Mouse (Mus musculus): ENCODE measurements around the gene Lpp. TPM values are rescaled to one million over a fixed set of nuclear protein-coding genes. Genes with fewer than 3 reads are reported as not detected.
A peak's percentile ranks its signal among the peaks of the same experiment; 100 is the strongest.

The Lpp gene
- polyA plus RNA-seq (2015; fragmentation: Nextera tagmentation; extraction: Ambion mirVana): 12.3 and 17.1 TPM in 2 replicates

DNA sequence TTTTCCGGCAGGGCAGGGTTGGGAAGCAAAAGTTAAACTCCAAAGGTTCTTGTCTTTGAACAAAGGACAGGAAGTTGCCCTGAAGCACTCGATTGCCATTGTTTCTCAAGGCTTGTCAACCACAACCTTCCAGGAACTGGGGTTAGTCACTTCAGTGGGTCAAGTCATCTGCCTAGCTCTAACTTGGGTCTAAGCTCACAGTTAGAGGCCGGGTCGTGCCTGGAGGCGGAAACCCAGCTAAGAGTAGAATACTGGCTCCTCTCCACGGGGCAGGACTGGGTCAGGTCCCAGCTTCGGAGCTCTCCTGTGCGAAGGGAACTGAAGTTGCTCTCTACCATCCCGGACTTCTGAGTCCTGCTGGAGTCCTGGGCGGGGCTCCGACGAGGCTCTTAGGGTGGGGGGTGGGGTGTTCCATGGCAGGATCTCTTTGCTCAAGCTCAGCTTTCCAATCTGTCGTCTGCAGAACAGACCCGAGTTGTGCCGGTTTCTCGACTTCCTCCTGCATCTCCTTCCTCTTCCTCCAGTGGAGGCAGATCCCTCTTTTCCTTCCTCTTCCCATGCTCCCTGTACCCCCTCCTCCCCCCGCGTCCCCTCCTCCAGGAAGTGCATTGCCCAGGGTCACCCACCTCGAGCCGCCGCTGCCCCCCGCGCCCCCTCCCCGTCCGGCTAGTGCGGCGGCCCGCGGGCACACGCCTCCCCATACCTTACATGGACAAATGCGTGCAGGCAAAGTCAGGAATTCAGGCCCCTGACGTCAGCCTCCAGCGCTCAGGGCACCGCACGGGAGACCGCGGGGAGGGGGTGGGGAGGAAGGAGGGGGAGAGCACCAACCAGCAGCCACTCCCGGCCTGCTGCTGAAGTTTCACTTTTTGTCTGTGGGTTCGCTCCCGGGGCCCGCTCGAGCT is at the start of gene Lpp:
Gene Lpp, plus strand, starts transcription at position 857 of the 905 bp plus-strand sequence.
- DNase-seq (ENCODE audit: low spot score): peak; percentile 68

DNA sequence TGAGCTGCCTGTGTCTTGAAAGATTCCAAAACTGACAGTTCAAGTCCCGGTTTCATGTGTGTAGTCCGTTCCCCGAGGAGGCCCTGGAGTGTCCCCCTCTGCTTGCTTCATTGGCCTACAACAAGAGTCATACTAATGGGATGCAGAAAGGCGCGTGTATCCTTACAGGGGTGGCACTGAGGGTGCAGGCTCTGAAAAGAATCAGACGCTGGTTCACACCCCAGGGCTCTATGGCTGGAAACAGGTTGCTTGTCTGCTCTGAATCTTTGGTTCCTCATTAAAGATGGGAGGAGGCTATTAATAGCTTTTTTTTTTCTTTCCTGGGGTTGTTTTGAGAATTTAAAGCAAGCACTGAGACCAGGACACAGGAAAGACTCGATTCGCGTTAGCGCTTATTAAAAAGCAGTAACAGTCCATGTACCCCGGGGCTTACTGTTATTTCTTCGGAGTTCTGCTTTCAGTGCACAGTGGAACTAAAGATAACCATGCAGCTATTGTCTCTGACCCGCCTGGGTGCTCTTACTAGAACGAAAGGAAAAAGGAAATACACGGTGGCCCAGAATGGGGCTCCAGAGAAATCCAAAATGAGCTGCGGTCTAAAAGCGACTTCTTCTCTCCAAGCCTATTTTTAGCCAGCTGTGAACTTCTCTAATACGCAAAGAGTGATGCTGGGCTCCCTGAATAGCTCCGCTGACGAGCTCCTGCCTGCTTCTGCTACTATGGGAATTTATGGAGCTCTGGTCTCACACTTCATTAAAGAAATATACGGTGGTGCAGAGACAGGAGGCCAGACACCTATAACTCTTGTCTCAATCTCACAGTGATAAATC is 45.5 kb upstream of the Lpp start:
- peak; percentile 33 for DNase-seq (ENCODE audit: low spot score)

DNA sequence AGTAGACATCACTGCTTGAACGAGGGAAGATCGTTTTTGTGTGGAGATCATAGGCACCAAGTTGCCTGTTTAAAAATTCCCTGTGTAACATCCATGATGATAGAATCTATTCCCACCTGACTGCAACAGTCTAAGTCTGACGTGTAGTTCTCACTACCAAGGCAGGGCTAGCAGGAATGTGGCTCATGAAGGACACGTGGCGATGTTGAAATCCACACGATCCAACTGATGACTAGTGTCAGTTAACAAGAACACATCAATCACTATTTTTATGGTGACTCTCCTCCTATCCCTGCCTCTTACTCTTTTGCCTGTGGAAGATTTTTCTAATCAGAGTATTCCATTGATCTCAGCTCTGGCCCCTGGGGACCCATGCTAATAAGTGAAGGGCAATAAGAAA is 43.0 kb upstream of the Lpp start:
- DNase-seq (ENCODE audit: low spot score): no peak

DNA sequence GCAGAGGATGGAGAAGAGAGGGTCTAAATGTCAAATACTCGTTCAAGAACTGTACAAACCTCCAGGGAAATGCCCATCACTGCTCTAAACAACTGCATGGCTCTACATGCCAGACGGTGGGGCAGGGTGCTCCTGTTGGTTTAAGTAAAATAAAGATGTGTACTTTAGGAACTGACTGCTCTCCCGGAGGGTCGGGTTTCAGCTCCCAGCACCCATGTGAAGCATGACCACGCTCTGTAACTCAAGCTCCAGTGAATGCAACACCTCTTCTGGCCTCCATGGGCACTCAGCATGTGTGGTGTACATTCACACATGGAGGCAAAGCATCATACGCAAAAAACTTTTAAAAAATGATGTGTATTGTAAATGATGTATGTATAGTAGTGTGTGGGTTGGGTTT is 42.6 kb upstream of the Lpp start:
- no peak for DNase-seq (ENCODE audit: low spot score)

DNA sequence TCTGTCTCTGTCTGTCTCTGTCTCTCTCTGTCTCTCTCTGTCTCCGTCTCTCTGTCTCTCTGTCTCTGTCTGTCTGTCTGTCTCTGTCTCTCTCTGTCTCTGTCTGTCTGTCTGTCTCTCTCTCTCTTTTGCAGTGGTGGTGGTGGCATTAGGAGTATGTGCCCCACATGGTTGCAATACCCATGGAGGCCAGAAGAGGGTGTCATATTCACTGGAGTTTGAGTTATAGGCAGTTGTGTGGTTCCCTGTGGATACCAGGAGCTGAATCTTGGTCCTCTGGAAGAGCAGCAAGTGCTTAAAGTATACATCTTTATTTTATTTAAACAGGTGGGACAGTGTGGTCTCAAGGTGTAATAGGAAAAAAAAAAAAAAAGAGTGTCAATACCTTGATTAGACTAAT is 41.5 kb upstream of the Lpp start:
- no peak for DNase-seq (ENCODE audit: low spot score)

DNA sequence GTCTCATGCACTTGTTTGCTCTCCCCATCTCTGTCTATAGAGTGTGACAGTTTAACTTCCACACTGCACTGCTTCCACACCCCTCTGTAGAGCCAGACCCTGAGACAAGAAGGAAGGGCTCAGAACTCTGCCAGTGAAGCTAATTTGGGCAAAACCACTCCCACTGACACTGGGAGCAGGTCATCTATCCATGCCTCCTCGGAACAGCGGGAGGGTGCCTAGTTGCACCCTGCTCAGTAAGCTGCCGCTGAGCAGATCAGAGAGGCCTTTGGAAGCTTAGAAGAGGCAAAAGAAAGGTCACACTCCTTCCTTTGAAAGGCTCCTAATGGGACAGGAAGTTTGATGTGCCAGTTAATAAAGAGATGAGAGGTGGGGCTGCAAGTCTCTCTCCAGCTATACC is 39.5 kb upstream of the Lpp start:
- no peak for DNase-seq (ENCODE audit: low spot score)

DNA sequence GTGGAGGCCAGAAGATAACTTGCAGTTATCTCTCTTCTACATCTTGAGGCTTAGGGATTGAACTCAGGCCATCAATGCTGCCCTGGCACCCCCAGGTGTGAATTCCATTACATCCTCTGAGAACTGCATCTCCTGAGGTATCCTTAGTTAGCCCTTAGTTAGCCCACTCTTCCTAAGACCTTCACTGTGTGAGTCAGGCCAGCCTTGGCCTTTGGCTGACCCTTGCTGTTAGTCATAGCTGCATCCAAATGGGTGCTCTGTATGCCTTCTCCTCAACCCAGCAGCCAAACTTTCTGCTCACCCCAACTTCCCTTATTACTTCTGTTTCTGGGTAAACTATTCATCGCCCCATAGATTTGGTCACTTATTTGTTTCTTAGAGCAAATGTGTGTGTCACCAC is 31.6 kb upstream of the Lpp start:
- no peak for DNase-seq (ENCODE audit: low spot score)

DNA sequence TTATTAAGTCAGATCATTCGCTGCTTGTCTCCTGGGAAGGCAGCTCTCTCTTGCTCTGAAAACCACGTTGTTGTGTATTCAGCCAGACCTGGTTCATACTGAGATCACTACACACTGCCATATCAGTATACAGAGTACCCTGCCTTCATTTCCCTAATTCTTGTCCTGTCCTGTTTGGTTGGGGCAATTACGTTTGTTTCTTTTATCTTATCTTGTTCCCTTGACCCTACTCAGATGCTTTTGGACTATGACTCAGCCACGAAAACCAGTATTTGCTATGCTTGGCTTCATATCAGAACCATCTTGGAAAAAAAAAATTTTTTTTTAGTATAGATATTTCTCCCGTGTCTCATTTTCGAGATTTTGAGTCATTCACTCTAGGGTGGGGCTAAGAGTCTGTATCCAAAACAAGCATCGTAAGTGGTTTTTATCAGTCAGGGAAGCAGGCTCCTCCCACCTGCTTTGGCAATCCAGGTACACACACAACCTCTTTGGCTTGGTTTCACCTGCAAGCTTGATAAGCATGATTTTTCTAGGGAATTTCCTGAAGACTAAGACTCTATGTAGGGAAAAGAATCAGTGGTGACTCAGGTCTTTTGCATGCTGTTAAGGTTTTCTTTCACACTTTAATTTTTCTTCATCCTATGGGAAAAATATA is 29.1 kb upstream of the Lpp start:
- DNase-seq (ENCODE audit: low spot score): no peak

DNA sequence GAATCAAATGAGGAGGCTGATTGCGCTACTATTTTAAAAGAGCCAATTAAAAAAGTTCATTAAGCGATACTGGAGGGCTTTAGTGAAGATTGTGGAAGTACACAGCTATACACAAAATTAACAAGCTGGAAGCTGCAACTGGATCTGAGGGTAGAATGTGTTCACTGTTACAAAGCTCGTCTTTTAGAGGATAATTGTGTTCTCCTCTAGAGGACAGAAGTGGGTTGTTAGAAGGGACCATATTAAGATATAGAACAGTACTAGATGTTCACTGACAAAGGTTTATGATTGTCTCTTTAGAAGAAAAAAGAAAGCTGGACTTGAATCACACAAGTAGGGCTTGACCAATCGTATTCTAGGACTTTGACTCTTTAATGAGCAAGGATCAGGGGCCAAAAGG is 27.4 kb upstream of the Lpp start:
- no peak for DNase-seq (ENCODE audit: low spot score)

DNA sequence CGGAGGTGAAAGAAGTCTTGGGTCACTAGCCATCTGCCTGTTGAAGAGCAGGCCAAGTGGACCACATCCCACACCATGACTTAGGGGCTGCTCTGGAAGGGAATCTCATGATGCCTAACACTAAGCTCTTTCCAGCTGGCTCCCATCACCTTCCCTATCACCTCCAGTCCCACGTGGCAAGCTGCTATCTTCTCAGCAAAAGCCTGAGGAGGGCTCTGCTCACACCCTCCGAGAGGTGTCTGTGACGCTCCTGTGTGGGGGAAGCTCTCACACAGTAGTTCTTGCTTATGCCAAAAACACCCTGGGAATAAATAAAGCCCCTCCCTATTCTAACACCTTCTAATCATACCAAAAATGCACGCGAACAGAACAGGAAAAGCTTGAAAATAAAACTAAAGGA is 26.2 kb upstream of the Lpp start:
- no peak for DNase-seq (ENCODE audit: low spot score)

DNA sequence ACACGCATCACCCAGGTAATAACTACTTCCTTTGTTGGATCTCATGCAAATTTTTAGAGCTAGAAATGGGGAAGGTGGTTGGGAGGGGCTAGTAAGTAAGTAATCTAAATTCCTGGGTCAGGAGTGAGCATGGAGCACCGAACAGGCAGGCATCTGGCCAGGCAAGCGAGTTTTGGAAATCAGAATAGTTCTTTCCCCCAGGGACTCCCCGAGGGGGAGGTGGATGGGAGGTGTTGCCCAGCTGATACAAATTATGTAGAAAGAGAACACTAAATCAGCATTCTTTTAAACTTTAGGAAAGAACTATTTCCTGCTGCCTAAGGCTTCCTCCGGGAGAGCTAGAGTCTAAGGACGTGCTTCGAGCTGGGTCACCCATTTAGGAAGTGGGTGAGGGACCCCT is 25.8 kb upstream of the Lpp start:
- DNase-seq (ENCODE audit: low spot score): no peak

DNA sequence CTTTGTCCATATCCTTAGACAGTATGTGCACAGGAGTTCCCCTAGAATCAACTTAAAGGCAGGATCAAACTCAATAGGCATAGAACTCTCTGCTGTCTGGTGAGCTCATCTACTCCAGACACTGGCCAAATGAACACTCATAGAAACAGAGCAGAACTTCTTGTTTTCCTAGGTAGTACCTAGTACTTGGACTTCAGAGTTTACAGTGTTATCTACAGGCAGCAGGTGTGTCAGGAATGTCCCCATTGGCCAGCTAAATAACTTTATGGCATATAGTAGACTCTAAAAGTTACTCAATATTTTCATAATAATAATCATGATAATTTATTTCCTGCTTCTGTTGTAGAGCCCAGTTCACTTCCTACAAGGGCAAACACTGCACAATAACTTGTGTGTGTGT is 16.8 kb upstream of the Lpp start:
- DNase-seq (ENCODE audit: low spot score): no peak

DNA sequence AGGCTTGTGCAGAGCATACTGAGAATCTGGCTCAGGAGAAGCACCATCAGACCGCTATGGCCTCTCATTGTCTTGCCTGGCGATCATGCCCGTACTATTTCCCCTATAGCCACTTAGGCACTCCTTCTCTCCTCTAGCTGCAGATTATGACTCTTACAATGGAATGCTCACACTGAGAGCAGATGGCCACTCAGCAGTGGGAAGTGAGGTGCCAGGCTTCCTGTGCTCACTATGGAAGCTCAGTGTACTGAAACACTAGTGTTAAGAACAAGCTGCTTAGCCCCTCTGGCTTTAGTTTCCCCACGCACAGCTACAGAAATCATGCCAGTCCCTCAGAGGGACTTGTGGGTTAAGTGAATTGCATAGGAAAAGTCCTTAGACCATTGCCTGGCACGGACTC is 2.7 kb upstream of the Lpp start:
- DNase-seq (ENCODE audit: low spot score): no peak

DNA sequence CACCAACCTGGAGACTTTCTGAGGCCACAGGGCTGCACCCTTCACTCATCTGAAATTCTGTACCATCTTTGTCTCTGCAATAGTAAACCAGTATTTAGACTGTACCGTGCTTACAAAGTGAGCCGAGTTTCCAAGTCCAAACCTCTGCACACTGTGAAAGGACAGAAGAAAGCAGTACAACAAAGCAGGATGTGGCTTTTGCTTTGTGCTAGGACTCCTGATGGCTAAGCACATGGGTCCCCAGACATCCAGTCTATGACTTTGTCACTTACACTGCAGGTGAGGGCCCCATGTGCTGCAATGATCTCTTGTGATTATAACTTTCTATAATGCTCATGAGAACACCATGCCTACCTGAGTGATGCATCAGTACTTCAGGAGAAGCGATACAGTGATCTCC is 2.2 kb upstream of the Lpp start:
- peak; percentile 62 for DNase-seq (ENCODE audit: low spot score)

DNA sequence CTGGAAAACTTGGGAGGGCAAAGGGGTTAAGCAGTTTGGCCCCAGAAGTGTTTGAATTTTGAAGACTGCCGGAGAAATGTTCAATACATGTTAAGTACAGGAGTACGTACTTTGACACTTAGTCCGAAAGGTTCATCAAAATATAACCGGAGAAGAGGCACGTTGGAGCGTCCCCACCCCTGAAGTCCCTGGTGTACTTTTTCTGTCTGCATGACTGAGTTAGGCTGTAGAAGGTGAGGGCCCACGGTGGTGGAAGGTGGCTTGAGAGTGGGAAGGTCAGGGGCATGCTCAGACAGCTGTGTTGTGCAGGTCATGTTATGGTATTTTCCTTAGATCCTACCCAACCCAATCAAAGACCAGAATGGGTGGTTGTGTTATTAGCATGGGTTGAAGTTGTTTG is 1.4 kb upstream of the Lpp start:
- DNase-seq (ENCODE audit: low spot score): no peak

DNA sequence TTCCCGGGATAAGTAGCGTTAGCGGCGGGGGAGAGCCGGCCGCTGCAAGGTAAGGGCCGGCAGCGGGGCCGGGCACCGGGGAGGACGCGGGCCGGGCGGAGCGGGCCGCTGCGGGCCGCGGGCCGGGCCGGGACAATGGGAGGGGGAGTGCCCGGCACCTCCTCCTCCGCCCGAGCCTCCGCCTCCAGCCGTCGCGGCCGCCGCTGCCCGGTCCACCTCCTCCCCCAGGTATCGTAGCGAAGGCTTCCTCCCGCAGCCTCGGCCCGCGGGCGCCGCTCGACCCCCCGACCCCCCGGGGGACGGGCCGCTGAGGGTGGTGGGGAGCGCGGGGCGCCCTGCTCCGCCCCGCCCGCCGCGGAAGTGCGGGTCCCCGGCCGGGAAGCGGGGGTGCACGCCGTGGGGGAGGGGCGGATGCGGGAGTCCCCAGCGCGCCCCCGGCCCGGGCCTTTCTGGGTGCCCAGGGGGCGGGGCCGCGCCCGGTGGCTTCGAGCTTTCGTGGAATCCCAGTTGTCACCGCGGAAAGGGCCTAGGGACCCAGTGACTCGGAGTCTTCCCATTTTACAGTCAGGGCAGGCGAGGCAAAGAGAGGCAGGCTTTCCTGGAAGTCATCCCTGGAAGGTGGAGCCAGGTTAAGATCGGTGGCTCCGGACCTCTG is 376 bp downstream of the Lpp start:
- peak; percentile 76 for DNase-seq (ENCODE audit: low spot score)

DNA sequence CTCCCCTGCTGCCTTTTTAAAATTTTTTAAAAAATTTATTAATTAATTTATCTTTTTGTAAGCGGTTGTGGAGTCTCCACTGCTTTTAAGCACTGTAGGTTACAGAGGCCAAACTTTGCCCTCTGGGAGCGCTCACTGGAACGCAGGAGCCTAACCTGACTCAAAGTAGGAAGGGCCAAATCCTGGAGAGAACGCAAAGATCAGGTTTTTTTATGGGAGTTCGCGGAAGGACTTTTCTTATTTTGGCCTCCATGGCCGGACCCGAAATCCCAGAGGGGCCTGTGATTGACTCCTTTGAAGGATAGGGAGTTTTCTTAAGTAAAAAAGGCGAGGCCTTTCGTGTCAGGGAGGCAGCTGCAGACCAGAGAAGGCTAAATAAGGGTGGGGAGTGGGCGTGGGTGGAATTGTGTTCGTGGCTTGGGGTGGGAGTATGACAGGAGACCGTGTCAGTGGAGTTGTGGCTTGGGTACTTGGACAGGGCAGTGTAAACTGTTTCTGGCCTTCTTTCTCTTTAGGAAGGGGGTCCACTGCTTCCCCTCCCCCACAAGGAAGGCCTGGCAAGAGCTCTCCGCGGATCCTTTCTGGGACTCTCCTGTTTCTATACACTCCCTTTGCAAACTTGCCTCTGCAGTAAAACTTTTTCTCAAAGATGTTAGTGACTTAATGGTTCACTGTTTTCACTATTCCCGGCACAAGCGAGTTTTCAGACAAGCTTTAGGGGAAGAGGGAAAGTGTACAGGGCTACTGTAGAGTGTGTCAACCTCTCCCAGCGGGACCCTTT is 1.1 kb downstream of the Lpp start:
- DNase-seq (ENCODE audit: low spot score): no peak

DNA sequence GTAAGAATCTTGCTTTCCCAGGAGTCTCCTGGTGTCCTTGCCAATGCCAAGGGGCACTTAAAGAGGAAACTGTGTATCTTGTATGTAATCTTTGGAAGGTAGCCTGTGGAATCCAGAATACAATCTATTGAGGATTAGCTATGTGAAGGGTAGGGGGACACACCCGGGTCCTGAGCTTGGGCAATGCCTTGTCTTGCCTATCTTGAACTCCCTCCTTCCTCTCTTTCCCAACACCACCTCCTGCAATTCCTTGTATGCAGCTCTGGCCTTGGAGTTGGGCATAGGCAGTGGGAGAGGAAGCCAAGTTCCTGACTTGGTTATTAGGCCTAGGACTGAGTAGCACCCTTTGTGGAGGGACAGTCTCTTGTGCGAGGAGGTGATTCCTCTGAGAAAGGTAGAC is 1.8 kb downstream of the Lpp start:
- no peak for DNase-seq (ENCODE audit: low spot score)

DNA sequence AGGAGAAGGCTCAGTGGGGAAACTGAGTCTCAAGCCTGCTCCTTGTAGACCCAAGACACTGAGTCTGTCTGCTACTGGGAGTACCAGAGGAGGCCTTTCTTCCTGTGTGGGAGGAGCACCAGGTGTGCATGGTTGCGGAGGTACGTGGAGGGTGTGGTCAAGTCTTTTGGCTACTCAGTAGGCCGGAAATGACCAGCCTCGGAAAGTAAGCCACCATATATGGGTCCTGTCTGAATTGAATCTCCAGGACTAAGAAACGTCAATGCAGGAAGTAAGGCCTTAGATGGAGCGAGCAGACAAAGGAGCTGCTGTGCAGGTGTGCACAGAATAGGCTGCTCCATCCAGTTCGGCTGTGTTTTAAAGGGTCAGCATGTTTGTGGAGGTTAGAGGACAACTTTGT is 3.2 kb downstream of the Lpp start:
- DNase-seq (ENCODE audit: low spot score): no peak

DNA sequence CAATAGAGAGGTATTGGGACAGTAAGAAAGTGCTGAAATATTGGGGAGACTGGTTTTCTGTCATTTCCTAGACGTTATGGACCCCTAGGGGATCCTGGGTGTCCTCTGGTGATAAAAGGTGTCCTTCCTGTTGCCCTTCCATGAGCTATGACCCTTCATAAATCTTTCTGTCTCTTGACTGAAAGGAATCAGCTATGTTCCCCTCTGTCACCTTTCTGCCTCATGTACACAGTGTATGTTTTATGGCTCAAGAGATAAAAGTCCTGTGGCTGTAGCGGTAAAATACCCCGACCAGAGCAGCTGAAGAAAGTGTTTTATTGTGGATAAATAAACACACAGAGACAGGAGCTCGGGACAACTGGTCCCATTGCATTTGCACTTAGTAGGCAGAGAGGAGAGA is 5.2 kb downstream of the Lpp start:
- DNase-seq (ENCODE audit: low spot score): no peak

DNA sequence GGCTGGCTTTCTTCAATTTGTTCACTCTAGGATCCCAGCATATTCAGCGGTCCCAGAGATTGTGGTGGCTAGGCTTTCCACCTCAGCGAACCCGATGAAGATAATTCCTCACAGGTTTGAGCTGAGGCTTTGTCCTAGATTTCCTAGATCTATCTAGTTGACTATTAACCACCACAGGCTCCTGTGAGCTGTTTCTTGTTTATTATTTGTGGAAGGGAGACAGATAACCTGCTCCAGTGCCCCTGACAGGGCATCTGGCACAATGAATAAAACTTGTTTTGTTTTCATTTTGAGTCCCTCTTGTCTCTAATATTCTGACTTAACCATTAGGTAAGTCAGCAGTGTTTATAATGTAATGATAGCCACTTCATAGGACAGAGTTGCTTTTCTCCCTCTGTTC is 5.6 kb downstream of the Lpp start:
- DNase-seq (ENCODE audit: low spot score): no peak
